Mouse (Mus musculus): Measurements from ENCODE around the gene Slc6a12.

GRCm38 (mm10) chr6:121343026-121343770 lies at the start of gene Slc6a12:
- TF ChIP-seq USF1 (IDR thresholded peaks at IDR 0.05; ENCODE audit: low read depth, low read length) (no peak), POLR2A (IDR thresholded peaks at IDR 0.05; ENCODE audit: control insufficient read depth in 1 of 2, insufficient read depth in 1 of 2, low read depth in 1 of 2, low read length in 2 of 2, poor library complexity in 1 of 2) (no peak), CTCF (IDR thresholded peaks at IDR 0.05 in 2 of 3, conservative IDR thresholded peaks at IDR 0.05 in 1 of 3; ENCODE audit: control insufficient read depth in 1 of 3, insufficient read depth in 1 of 3, low read depth in 2 of 3, low read length in 3 of 3, poor library complexity in 1 of 3, severe bottlenecking in 1 of 3) (no peak), EP300 (IDR thresholded peaks at IDR 0.05; ENCODE audit: low read depth in 1 of 2, low read length in 2 of 2) (no peak), MXI1 (IDR thresholded peaks at IDR 0.05; ENCODE audit: low read depth, low read length) (no peak), POLR2AphosphoS2 (IDR thresholded peaks at IDR 0.05; ENCODE audit: low read length) (no peak), BHLHE40 (IDR thresholded peaks at IDR 0.05; ENCODE audit: borderline replicate concordance, low read depth, low read length) (no peak), E2F4 (IDR thresholded peaks at IDR 0.05; ENCODE audit: borderline replicate concordance, low read depth, low read length) (no peak), ZC3H11A (IDR thresholded peaks at IDR 0.05; ENCODE audit: low read depth, low read length) (no peak), KAT2A (conservative IDR thresholded peaks at IDR 0.05; ENCODE audit: low read depth, low read length) (no peak), TBP (IDR thresholded peaks at IDR 0.05; ENCODE audit: low read depth, low read length) (no peak), NELFE (IDR thresholded peaks at IDR 0.05; ENCODE audit: low read depth, low read length) (no peak)
